Mouse (Mus musculus) limb, embryonic 15.5 days (tissue): ENCODE measurements around the gene Chrna9. TPM values are rescaled to one million over a fixed set of nuclear protein-coding genes. Genes with fewer than 3 reads are reported as not detected.
A peak's percentile ranks its signal among the peaks of the same experiment; 100 is the strongest.

Experiments
- ATAC-seq: fragments of 200-750 bp; cut with Nextera tagmentation; 2 replicates; pipeline ENCODE4 v1.8.0; 2017; ENCODE audit warnings: low read depth, moderate TSS enrichment; ENCODE audit not compliant: insufficient number of reproducible peaks, low FRiP score, low TSS enrichment
- H3K27ac ChIP-seq: fragments of 300-500 bp; sonication (generic); 2 replicates; pipeline ENCODE4 v1.5.1; 2015; ENCODE audit warnings: moderate library complexity, mild to moderate bottlenecking, inconsistent platforms
- H3K27me3 ChIP-seq: fragments of 300-500 bp; sonication (generic); 2 replicates; pipeline ENCODE4 v1.6.1; 2015; ENCODE audit warnings: inconsistent platforms
- H3K36me3 ChIP-seq: fragments of 300-500 bp; sonication (generic); 2 replicates; pipeline ENCODE4 v1.6.1; 2015; ENCODE audit warnings: inconsistent platforms
- H3K4me1 ChIP-seq: fragments of 300-500 bp; sonication (generic); 2 replicates; pipeline ENCODE4 v1.6.1; 2015; ENCODE audit warnings: inconsistent platforms
- H3K4me2 ChIP-seq: fragments of 300-500 bp; sonication (generic); 2 replicates; pipeline ENCODE4 v1.6.1; 2015; ENCODE audit warnings: mild to moderate bottlenecking, inconsistent platforms
- H3K4me3 ChIP-seq: fragments of 300-500 bp; sonication (generic); 2 replicates; pipeline ENCODE4 v1.5.1; 2015; ENCODE audit warnings: mild to moderate bottlenecking, inconsistent platforms
- H3K9ac ChIP-seq: fragments of 300-500 bp; sonication (generic); 2 replicates; pipeline ENCODE4 v1.6.1; 2015; ENCODE audit warnings: inconsistent platforms
- H3K9me3 ChIP-seq: fragments of 300-500 bp; sonication (generic); 2 replicates; pipeline ENCODE4 v1.6.1; 2016; ENCODE audit warnings: inconsistent platforms
- WGBS: fragments of 180-500 bp; shearing (Covaris S2); methylation state at CpG from one replicate; pipeline ENCODE4 v1.1.7; 2015; 5-methylcytosine and 5-hydroxymethylcytosine counted together
- microRNA-seq: library from miRNA; unstranded; fragments of <30 nt; microRNA quantifications from one replicate; pipeline ENCODE4, GENCODE M21; 2016
- polyA plus RNA-seq: library from polyadenylated mRNA; unstranded; fragments of >200 nt; fragmentation: Nextera tagmentation; extraction: Ambion mirVana; gene quantifications from 2 replicates; pipeline ENCODE4 v1.2.1, GENCODE M21; 2015

Gene Chrna9
- polyA plus RNA-seq, 1 experiment from 2014 or later, result 0.13 TPM

DNA sequence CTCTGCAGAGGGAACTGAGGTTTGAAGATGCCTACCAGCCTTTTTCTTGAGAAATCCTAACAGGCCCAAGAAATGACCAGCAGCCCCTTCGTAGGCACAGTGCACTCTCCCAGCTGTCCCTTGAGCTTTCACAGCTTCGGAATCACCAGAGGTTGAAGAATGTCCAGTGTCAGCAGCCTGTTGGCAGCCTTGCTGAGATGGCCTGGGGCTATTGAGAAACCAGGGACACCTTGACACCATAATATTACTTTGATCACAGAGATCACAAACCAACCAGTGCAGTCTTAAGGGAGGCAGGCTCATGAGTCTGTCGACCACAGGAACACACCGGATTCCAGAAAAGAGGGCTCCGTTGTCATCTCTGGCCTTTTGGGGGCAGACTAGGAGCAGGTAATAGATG lies 66.5 kb downstream of the Chrna9 start:
- peaks cover 12% of the 10 kb centered on the region for H3K4me1 ChIP-seq
- H3K9ac ChIP-seq, result no peak overlapping the region
- H3K27me3 ChIP-seq, result no peaks in the 10 kb centered on the region
- no peak overlapping the region for H3K4me3 ChIP-seq
- no peaks in the 10 kb centered on the region for H3K9me3 ChIP-seq
- WGBS, result 54% methylated on average over 5 of the region's 5 CpGs
- H3K27ac ChIP-seq, result no peak overlapping the region
- H3K4me2 ChIP-seq, result no peak overlapping the region
- ATAC-seq, result no peak
- H3K36me3 ChIP-seq, result no peaks in the 10 kb centered on the region

DNA sequence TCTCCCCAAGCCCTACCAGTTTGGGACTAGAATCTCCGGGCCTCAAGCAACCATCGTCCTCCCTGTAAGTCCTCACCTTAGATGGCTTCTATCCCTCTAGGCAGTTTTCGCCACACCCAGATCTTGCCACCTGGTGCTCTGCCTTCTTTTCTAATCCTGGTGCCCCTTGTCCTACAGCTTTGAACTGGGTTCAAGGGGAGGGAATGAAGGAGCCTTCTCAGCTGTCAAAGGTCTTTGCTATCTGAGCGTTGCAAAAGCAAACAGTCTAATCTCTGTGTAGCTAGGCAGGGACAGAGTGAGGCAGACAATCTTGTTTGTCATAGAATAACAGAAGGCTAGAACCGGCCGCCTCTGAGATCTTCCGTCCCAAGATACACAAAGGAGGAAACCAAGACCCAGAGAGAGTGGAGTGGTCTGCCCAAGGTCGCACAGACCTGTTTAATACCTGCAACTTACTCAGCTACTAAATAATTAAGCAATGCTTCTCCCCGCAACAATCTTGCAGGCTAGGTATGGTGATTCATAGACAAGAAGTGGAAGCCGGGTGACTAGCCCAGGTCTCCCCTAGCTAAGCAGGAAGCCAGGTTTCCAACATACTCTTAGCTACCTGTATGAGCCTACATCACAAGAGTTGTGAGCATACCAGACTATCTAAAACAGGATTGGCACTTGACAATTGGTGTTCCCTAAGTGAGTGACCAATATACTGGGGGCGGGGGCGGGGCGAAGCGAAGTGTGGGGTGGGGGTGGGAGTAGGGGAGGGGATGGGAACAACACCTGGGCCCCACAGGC lies 69.6 kb downstream of the Chrna9 start, which contains the start of gene 9130230L23Rik:
Gene 9130230L23Rik (minus strand): TSS at position 152 of the 792 bp plus-strand sequence.
- H3K9me3 ChIP-seq, result no peaks in the 10 kb centered on the region
- H3K4me1 ChIP-seq, result peaks cover 14% of the 10 kb centered on the region
- H3K27ac ChIP-seq, result no peak within 1 kb of the TSS
- no peaks in the 10 kb centered on the region for H3K27me3 ChIP-seq
- no peak within 1 kb of the TSS for H3K9ac ChIP-seq
- 69% methylated on average over 14 of the region's 14 CpGs for WGBS
- no peak within 1 kb of the TSS for H3K4me3 ChIP-seq
- no peak for ATAC-seq
- H3K4me2 ChIP-seq, result no peak within 1 kb of the TSS
- no peaks in the 10 kb centered on the region for H3K36me3 ChIP-seq

DNA sequence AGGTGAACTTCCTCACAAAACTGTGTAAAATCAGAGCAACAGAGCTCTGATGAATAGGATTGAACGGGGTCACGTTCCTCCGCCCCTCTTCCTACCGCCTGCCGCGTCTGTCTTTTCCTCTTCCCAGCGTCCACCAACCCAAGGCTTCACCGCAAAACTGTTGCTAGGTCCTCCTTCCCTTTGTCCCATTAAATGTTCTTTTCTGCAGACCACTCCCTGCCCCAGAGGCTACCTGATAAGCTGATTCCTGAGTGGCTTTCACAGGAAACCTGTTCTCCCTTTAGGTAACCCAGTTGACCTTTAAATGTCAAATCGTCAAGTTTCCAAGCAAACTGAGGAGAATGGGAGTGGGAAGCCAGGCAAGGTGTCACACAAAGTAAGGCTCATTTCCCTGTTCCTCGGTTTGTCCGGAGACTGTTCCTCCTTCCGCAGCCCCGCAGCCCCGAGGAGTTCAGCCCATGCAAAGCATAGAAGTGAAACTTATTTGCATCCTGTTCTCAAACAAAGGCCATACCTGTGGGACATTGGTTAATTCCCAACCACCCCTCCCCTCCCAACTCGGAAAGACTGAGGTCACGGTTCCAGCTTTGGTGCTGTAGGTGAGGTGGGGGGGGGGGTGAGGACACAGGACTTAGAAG lies 70.4 kb downstream of the Chrna9 start:
- Histone ChIP-seq H3K9ac (no peak overlapping the region), H3K4me2 (no peak overlapping the region), H3K4me1 (peaks cover 10% of the 10 kb centered on the region), H3K4me3 (no peak overlapping the region), H3K9me3 (no peaks in the 10 kb centered on the region), H3K27me3 (no peaks in the 10 kb centered on the region), H3K27ac (no peak overlapping the region), H3K36me3 (no peaks in the 10 kb centered on the region)
- WGBS, result 51% methylated on average over 16 of the region's 16 CpGs
- ATAC-seq, result no peak

DNA sequence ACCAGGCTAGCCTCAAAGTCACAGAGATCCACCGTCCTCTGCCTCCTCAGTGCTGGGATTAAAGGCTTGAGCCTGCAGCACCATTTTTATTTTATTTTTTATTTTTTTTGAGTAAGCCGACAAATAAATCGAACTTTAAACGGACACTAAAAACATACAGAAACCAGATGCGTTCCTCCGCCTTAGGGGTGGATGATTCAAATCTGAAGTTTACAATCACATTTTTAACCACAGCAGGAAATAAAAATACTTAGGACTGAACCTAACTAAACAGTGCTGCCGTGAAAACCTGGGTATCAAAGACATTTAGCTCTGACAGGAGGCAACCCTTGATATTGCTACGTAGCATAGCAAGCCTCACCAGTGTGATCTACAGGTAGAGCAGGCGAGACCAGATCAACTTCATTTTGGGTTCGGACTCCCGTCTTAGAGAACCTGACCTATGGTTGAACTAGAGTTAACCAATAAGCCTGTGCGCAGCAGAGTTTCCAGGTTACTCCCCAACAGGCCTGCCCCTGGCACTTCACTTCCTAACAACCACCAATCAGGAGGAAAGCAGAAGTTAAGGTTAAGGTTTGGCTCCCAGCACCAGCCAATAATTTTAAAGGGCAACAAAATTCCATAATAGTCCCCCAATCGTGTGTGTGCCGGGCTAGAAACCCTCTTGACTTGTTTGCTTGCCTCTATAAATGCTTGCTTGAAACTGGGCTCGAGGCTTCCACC lies 73.7 kb downstream of the Chrna9 start:
- Histone ChIP-seq H3K4me2 (no peak overlapping the region), H3K4me3 (no peak overlapping the region), H3K27me3 (no peaks in the 10 kb centered on the region), H3K36me3 (no peaks in the 10 kb centered on the region), H3K4me1 (0 out of 2 replicates have a peak, but pooled peaks cover 3% of the 10 kb centered on the region), H3K27ac (no peak overlapping the region), H3K9ac (no peak overlapping the region), H3K9me3 (no peaks in the 10 kb centered on the region)
- ATAC-seq, result 0 out of 2 replicates have a peak, but pooled peaks have one; percentile 40
- 62% methylated on average over 15 of the region's 15 CpGs for WGBS

DNA sequence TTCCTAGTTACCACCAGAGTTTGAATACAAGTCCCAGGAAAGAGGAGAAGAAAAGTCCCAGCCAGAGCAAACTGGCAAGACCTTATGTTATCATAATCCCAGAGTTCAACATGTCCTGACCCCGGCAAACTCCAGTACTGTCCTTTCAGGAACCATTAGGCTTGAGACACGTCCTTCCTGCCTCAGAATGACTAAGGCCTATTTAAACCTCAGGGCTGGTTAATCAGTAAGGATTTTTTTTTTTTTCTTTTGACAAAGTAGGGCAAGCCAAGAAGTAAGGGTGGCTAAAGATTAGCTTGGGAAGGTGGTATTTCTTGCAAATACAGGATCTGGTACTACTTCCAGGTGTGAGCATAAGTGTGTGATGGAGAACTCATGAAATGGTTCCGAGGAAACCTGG lies 79.3 kb downstream of the Chrna9 start:
- no peak overlapping the region for H3K4me3 ChIP-seq
- H3K4me1 ChIP-seq, result 0 out of 2 replicates have a peak, but pooled peaks cover 3% of the 10 kb centered on the region
- no peaks in the 10 kb centered on the region for H3K27me3 ChIP-seq
- H3K9ac ChIP-seq, result no peak overlapping the region
- H3K27ac ChIP-seq, result no peak overlapping the region
- no peak overlapping the region for H3K4me2 ChIP-seq
- no peaks in the 10 kb centered on the region for H3K9me3 ChIP-seq
- WGBS, result 83% methylated on average over 3 of the region's 3 CpGs
- no peak for ATAC-seq
- no peaks in the 10 kb centered on the region for H3K36me3 ChIP-seq

DNA sequence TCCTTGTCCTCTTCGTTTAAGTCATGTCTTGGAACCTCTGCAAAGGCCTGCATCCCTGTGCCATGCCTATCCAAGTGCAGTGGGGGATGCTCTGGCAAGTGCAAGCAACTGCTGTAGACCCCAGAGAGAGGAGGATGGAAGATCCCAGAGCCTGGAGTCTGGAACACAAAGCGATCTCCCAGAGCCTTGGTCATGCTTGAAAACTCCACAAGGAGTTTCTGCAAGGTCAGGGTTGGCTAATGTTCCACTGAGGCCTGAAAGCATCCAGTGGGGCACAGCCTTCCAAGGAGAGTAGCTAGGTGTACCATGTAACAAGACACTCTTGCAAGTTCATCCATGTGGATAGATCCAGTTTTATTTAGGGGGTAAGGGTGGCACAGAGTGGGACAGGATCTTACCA lies 79.7 kb downstream of the Chrna9 start:
- no peaks in the 10 kb centered on the region for H3K4me1 ChIP-seq
- H3K27ac ChIP-seq, result no peak overlapping the region
- H3K9ac ChIP-seq, result no peak overlapping the region
- H3K36me3 ChIP-seq, result no peaks in the 10 kb centered on the region
- no peaks in the 10 kb centered on the region for H3K27me3 ChIP-seq
- no peak overlapping the region for H3K4me2 ChIP-seq
- H3K4me3 ChIP-seq, result no peak overlapping the region
- no peak for ATAC-seq
- 98% methylated on average over 2 of the region's 2 CpGs for WGBS
- H3K9me3 ChIP-seq, result no peaks in the 10 kb centered on the region

DNA sequence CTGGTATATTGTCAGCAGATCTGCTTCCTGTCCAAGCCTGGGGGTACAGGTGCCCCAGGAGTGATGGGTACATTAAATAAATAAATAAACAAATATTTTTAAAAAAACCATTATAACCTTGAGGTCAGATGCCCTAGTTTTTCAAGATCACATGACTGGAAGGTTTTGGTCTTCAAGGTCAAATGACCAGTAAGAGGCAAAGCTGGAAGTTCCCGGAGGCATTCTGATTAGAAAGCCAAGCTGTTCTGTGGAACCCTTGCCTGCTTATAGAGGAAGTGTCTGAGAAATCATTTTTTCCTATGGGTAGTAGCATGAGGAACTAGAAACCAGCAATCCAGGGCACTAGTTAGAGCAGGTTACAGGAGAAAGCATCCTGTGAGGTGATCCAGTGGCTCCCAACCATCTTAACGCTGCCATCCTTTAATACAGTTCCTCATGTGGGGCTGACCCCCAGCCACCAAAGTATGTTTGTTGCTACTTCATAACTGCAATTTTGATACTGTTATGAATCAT lies 80.8 kb downstream of the Chrna9 start:
- Histone ChIP-seq H3K27me3 (no peaks in the 10 kb centered on the region), H3K27ac (no peak overlapping the region), H3K9me3 (no peaks in the 10 kb centered on the region), H3K4me3 (no peak overlapping the region), H3K4me2 (no peak overlapping the region), H3K36me3 (no peaks in the 10 kb centered on the region), H3K9ac (no peak overlapping the region), H3K4me1 (no peaks in the 10 kb centered on the region)
- 91% methylated on average over 2 of the region's 2 CpGs for WGBS
- no peak for ATAC-seq

DNA sequence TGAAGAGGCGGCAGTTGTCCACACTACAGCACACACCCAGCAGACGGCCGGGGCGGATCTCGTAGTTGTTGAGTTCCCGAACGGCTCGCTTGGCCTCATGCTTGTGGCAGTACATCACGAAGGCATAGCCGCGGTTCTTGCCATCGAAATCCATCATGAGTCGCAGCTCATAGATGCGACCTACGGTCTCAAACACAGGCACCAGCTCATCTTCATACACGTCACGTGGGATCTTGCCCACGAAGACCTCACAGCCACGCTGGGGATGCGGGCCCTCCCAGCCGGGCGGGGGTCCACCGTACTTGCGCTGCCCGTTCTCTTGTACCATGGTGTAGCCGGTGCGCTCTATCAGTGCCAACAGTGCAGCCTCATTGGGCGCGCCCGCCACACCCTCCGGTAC lies 92.1 kb downstream of the Chrna9 start:
- no peaks in the 10 kb centered on the region for H3K4me1 ChIP-seq
- H3K4me3 ChIP-seq, result no peak overlapping the region
- H3K9ac ChIP-seq, result no peak overlapping the region
- no peak overlapping the region for H3K27ac ChIP-seq
- H3K9me3 ChIP-seq, result peaks cover 9% of the 10 kb centered on the region; the same call in 1 of the 2 replicates
- WGBS, result 98% methylated on average over 31 of the region's 31 CpGs
- no peaks in the 10 kb centered on the region for H3K27me3 ChIP-seq
- no peak for ATAC-seq
- 0 out of 2 replicates have a peak, but pooled peaks cover 8% of the 10 kb centered on the region for H3K36me3 ChIP-seq
- no peak overlapping the region for H3K4me2 ChIP-seq

Small RNAs within 50 kb of the gene (microRNA-seq; reads per million reads assigned to microRNA genes)
- not detected for gene Gm25952

Other genes starting within 250 kb of the Chrna9 start
- 44.2 and 54.2 TPM in 2 replicates for gene Pds5a, start 236.6 kb upstream of the Chrna9 start, polyA plus RNA-seq
- 20.9 and 23.0 TPM in 2 replicates for gene N4bp2, start 171.4 kb upstream of the Chrna9 start, polyA plus RNA-seq
- 2.2 and 3.4 TPM in 2 replicates for gene Rhoh, start 73.7 kb upstream of the Chrna9 start, polyA plus RNA-seq
- 0.10 TPM in 1 of 2 replicates, not detected in the other for gene 9130230L23Rik, start 69.4 kb downstream of the Chrna9 start, polyA plus RNA-seq
- gene Rbm47, start 238.2 kb downstream of the Chrna9 start, polyA plus RNA-seq, result 7.6 and 8.9 TPM in 2 replicates